8 mouse cellular contexts compared by ENCODE assay signal in genomic region chr5:138160224-138160762, GRCm38 (mm10). TPM values are rescaled to one million over a fixed set of nuclear protein-coding genes. Genes with fewer than 3 reads are reported as not detected.
DNase-seq lines count a peak whose midpoint lies in the region; ATAC-seq lines count a peak whose summit lies in the region.

No protein-coding gene starts in this region.

- H3K4me3 ChIP-seq in kidney, embryonic 14.5 days (ENCODE audit: low read length), result peak overlapping the region; percentile 84; the same call in 1 of the 2 replicates
- H3K4me3 ChIP-seq in embryonic facial prominence, embryonic 10.5 days, result peak overlapping the region; percentile 84
- peak overlapping the region; percentile 86 for H3K4me3 ChIP-seq in hindbrain, embryonic 15.5 days
- peak overlapping the region; percentile 78 for H3K4me3 ChIP-seq in midbrain, embryonic 14.5 days (replicated peaks; ENCODE audit: low read depth, low read length)

- no peak for DNase-seq in kidney, adult 9 months
- no peak for DNase-seq in embryonic facial prominence, embryonic 10.5 days (ENCODE audit: low spot score)
- no peak for DNase-seq in midbrain, embryonic 14.5 days
- DNase-seq in frontal cortex, postnatal 14 days (ENCODE audit: low spot score in 2 of 2), result no peak
- no peak for DNase-seq in ovary, adult 18-20 months (ENCODE audit: low spot score)
- no peak for DNase-seq in spleen, adult 12 weeks (ENCODE audit: low spot score)

- no peaks in the 10 kb centered on the region for H3K27me3 ChIP-seq in kidney, embryonic 14.5 days (ENCODE audit: control insufficient read depth, insufficient read depth, low read length)
- no peaks in the 10 kb centered on the region for H3K27me3 ChIP-seq in embryonic facial prominence, embryonic 10.5 days (replicated peaks; ENCODE audit: low read depth, poor library complexity, severe bottlenecking)
- no peaks in the 10 kb centered on the region for H3K27me3 ChIP-seq in hindbrain, embryonic 15.5 days
- H3K27me3 ChIP-seq in midbrain, embryonic 14.5 days (ENCODE audit: control insufficient read depth, insufficient read depth, low read length), result no peaks in the 10 kb centered on the region

- no peaks in the 10 kb centered on the region for H3K9me3 ChIP-seq in kidney, embryonic 14.5 days (ENCODE audit: control insufficient read depth, low read length)
- no peaks in the 10 kb centered on the region for H3K9me3 ChIP-seq in embryonic facial prominence, embryonic 10.5 days
- no peaks in the 10 kb centered on the region for H3K9me3 ChIP-seq in hindbrain, embryonic 15.5 days
- H3K9me3 ChIP-seq in midbrain, embryonic 14.5 days (ENCODE audit: control insufficient read depth, low read length), result no peaks in the 10 kb centered on the region

- peak overlapping the region; percentile 89; the same call in 1 of the 2 replicates for H3K9ac ChIP-seq in kidney, embryonic 14.5 days (ENCODE audit: low read depth, low read length)
- peak overlapping the region; percentile 83 for H3K9ac ChIP-seq in hindbrain, embryonic 15.5 days
- H3K9ac ChIP-seq in midbrain, embryonic 14.5 days (replicated peaks; ENCODE audit: low read length), result peak overlapping the region; percentile 82; the same call in 1 of the 2 replicates

- peaks cover 28% of the 10 kb centered on the region for H3K36me3 ChIP-seq in kidney, embryonic 14.5 days (ENCODE audit: control insufficient read depth, insufficient read depth, low read length)
- peaks cover 33% of the 10 kb centered on the region for H3K36me3 ChIP-seq in embryonic facial prominence, embryonic 10.5 days (replicated peaks)
- peaks cover 32% of the 10 kb centered on the region for H3K36me3 ChIP-seq in hindbrain, embryonic 15.5 days
- peaks cover 32% of the 10 kb centered on the region for H3K36me3 ChIP-seq in midbrain, embryonic 14.5 days (ENCODE audit: control insufficient read depth, insufficient read depth, low read length)

- no peak overlapping the region for H3K27ac ChIP-seq in kidney, embryonic 14.5 days (ENCODE audit: low read depth, low read length)
- peak overlapping the region; percentile 90 for H3K27ac ChIP-seq in embryonic facial prominence, embryonic 10.5 days (replicated peaks)
- peak overlapping the region; percentile 78 for H3K27ac ChIP-seq in hindbrain, embryonic 15.5 days (replicated peaks)
- H3K27ac ChIP-seq in midbrain, embryonic 14.5 days (replicated peaks; ENCODE audit: low read depth, low read length), result peak overlapping the region; percentile 76

- no peak for ATAC-seq in kidney, embryonic 14.5 days (ENCODE audit: low FRiP score, low TSS enrichment)
- no peak for ATAC-seq in hindbrain, embryonic 15.5 days (ENCODE audit: low FRiP score, low read depth)
- ATAC-seq in midbrain, embryonic 14.5 days (ENCODE audit: low FRiP score, low TSS enrichment), result no peak; the same call in 1 of the 2 replicates

- H3K4me1 ChIP-seq in kidney, embryonic 14.5 days (ENCODE audit: control insufficient read depth, insufficient read depth, low read length), result peaks cover 11% of the 10 kb centered on the region; the same call in 1 of the 2 replicates
- H3K4me1 ChIP-seq in embryonic facial prominence, embryonic 10.5 days, result peaks cover 19% of the 10 kb centered on the region
- peaks cover 20% of the 10 kb centered on the region for H3K4me1 ChIP-seq in hindbrain, embryonic 15.5 days (replicated peaks)
- peaks cover 12% of the 10 kb centered on the region for H3K4me1 ChIP-seq in midbrain, embryonic 14.5 days (ENCODE audit: control insufficient read depth, insufficient read depth, low read length)

- H3K4me2 ChIP-seq in kidney, embryonic 14.5 days (replicated peaks; ENCODE audit: low read depth, low read length), result peak overlapping the region; percentile 71
- H3K4me2 ChIP-seq in hindbrain, embryonic 15.5 days, result peak overlapping the region; percentile 81
- H3K4me2 ChIP-seq in midbrain, embryonic 14.5 days (ENCODE audit: low read length), result peak overlapping the region; percentile 88

- 63% methylated on average over 7 of the region's 7 CpGs for WGBS in kidney, embryonic 14.5 days
- 70% methylated on average over 7 of the region's 7 CpGs for WGBS in embryonic facial prominence, embryonic 10.5 days
- 72% methylated on average over 7 of the region's 7 CpGs for WGBS in hindbrain, embryonic 15.5 days
- 68% methylated on average over 7 of the region's 7 CpGs for WGBS in midbrain, embryonic 14.5 days

RNA-seq across cellular contexts. Expression of gene Cops6, which starts 0.6 kb away (rescaled TPM):
- 253 and 294 TPM in 2 replicates for polyA plus RNA-seq in kidney, embryonic 14.5 days (2014; fragmentation: Nextera tagmentation; extraction: Ambion mirVana)
- 357 and 367 TPM in 2 replicates for polyA plus RNA-seq in embryonic facial prominence, embryonic 10.5 days (2016; fragmentation: Nextera tagmentation; extraction: Ambion mirVana)
- 313 and 320 TPM in 2 replicates for polyA plus RNA-seq in hindbrain, embryonic 15.5 days (2015; fragmentation: Nextera tagmentation; extraction: Ambion mirVana)
- polyA plus RNA-seq in midbrain, embryonic 14.5 days (2014; fragmentation: Nextera tagmentation; extraction: Ambion mirVana), result 241 and 270 TPM in 2 replicates

RNA-seq across cellular contexts. Expression of gene Zfp113, which starts 4.7 kb away (rescaled TPM):
- polyA plus RNA-seq in kidney, embryonic 14.5 days (2014; fragmentation: Nextera tagmentation; extraction: Ambion mirVana), result 13.4 and 26.1 TPM in 2 replicates
- 32.1 and 39.8 TPM in 2 replicates for polyA plus RNA-seq in embryonic facial prominence, embryonic 10.5 days (2016; fragmentation: Nextera tagmentation; extraction: Ambion mirVana)
- 26.5 and 31.3 TPM in 2 replicates for polyA plus RNA-seq in hindbrain, embryonic 15.5 days (2015; fragmentation: Nextera tagmentation; extraction: Ambion mirVana)
- 24.9 and 27.8 TPM in 2 replicates for polyA plus RNA-seq in midbrain, embryonic 14.5 days (2014; fragmentation: Nextera tagmentation; extraction: Ambion mirVana)

RNA-seq across cellular contexts. Expression of gene Ap4m1, which starts 11.5 kb away (rescaled TPM):
- 18.1 and 22.6 TPM in 2 replicates for polyA plus RNA-seq in kidney, embryonic 14.5 days (2014; fragmentation: Nextera tagmentation; extraction: Ambion mirVana)
- 30.6 and 33.0 TPM in 2 replicates for polyA plus RNA-seq in embryonic facial prominence, embryonic 10.5 days (2016; fragmentation: Nextera tagmentation; extraction: Ambion mirVana)
- 24.7 and 26.2 TPM in 2 replicates for polyA plus RNA-seq in hindbrain, embryonic 15.5 days (2015; fragmentation: Nextera tagmentation; extraction: Ambion mirVana)
- polyA plus RNA-seq in midbrain, embryonic 14.5 days (2014; fragmentation: Nextera tagmentation; extraction: Ambion mirVana), result 16.8 and 19.9 TPM in 2 replicates

RNA-seq across cellular contexts. Expression of gene Mcm7, which starts 11.9 kb away (rescaled TPM):
- polyA plus RNA-seq in kidney, embryonic 14.5 days (2014; fragmentation: Nextera tagmentation; extraction: Ambion mirVana), result 176 and 241 TPM in 2 replicates
- 365 and 378 TPM in 2 replicates for polyA plus RNA-seq in embryonic facial prominence, embryonic 10.5 days (2016; fragmentation: Nextera tagmentation; extraction: Ambion mirVana)
- 85.4 and 94.5 TPM in 2 replicates for polyA plus RNA-seq in hindbrain, embryonic 15.5 days (2015; fragmentation: Nextera tagmentation; extraction: Ambion mirVana)
- polyA plus RNA-seq in midbrain, embryonic 14.5 days (2014; fragmentation: Nextera tagmentation; extraction: Ambion mirVana), result 81.9 and 117 TPM in 2 replicates

RNA-seq across cellular contexts. Expression of gene Taf6, which starts 27.0 kb away (rescaled TPM):
- 80.9 and 109 TPM in 2 replicates for polyA plus RNA-seq in kidney, embryonic 14.5 days (2014; fragmentation: Nextera tagmentation; extraction: Ambion mirVana)
- 146 and 149 TPM in 2 replicates for polyA plus RNA-seq in embryonic facial prominence, embryonic 10.5 days (2016; fragmentation: Nextera tagmentation; extraction: Ambion mirVana)
- polyA plus RNA-seq in hindbrain, embryonic 15.5 days (2015; fragmentation: Nextera tagmentation; extraction: Ambion mirVana), result 75.5 and 77.7 TPM in 2 replicates
- polyA plus RNA-seq in midbrain, embryonic 14.5 days (2014; fragmentation: Nextera tagmentation; extraction: Ambion mirVana), result 68.7 and 93.5 TPM in 2 replicates
